Mouse (Mus musculus) ovary, postnatal 14 days (tissue): ENCODE data around the gene Dnah10.
A peak's percentile ranks its signal among the peaks of the same experiment; 100 is the strongest.
"Not testable (repeated sequence)": the region's sequence is repeated elsewhere in the genome, so short reads cannot be mapped to it uniquely, and the experiment has no call there.

Experiments used
- DNase-seq: peaks from one replicate; pipeline ENCODE4 v3.0.0; 2022; ENCODE audit warnings: low spot score

The Dnah10 gene

GRCm38 (mm10) chr5:124724997-124725396 is at the start of gene Dnah10:
Gene Dnah10, plus strand, starts transcription at chr5:124725085.
- peak; percentile 3 for DNase-seq

- DNase-seq, result no peak
These were observed 11.1 kb upstream of the Dnah10 start for GRCm38 (mm10) chr5:124713741-124714140.

- DNase-seq, result no peak
These were observed 9.8 kb upstream of the Dnah10 start for GRCm38 (mm10) chr5:124715135-124715534.

DNA sequence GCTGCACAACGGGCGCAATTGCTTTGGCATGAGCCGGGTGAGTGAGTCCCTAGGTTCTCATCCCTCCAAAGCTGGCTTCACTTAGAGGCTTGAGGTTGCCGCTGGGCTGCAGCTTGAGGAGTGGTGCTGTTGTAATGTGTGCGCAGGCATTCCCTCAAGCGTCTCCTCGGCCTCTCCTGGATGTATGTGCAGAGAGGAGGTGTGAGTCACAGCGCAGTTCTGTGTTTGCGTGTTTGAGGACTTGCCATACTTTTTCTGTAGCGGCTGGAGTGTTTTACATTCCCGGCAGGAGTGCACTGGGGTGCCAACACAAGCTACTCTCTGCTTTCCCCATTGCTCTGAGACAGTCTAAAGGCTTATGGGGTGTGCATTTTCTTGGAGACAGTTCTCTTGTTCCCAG is 6.9 kb upstream of the Dnah10 start:
- DNase-seq, result no peak

DNA sequence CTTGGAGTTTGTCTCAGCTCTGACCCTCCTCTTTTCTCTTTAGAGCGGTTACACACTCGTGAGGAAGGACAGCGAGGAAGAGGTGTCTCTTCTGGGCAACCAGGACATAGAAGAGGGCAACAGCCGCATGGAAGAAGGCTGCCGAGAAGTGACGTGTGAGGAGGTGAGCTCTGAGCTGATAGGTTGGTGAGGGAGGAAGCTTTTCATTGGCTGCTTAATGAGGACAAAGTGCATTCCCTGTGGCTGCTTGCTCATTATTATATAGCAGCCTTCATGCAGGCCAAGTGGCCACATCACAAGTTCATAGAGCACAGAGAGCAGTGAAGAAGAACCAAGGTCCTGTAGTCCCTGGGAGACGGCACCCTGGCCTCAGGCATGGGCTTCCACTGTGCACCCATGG is 6.5 kb upstream of the Dnah10 start:
- DNase-seq, result no peak

DNA sequence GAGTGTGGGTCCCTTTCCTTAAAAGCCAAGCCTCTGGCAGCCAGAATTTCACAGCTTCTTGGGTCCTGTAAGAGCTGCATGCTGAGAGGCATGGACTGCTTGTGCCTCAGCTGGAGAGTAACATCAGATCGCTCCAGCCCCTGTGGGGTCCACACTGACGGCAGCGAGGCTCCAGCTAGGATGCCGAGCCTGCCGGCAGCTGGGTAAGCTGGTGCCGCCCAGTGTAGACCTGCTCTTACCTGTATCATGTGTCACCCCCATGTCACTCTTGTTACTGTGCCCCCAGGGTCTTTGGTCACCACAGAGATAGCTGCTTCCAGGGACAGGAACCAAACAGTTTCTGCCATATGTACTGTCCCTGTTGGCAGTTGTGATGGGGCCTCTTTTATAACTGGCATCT is 1.8 kb upstream of the Dnah10 start:
- DNase-seq, result no peak

DNA sequence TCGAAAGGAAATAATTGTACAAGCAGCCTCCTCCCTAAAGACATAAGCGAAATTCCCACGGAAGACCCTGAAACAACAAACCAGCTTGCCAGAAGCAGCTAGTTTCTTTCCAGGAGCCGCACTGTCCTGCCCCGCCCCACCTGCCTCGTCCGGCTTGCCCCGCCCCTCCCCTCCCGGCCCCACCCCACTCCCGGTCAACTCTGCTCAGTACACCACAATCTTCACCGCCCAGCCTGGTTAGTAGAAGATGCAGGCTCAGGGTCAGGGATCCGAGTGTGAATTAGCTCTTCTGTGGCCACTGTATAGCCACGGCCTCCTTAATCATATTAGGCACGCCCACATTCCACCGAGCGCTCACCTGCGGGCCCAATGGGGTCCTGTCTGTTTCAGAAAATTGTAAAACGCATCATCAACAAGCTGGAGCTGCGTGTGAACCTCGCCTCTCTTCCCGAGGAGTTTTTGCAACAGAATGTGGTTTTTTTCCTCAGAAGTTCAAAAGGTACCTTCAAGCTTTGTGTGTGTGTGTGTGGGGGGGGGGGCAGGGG is 4.8 kb downstream of the Dnah10 start:
- DNase-seq, result no peak

GRCm38 (mm10) chr5:124733961-124734360 is 9.1 kb downstream of the Dnah10 start:
- no peak for DNase-seq

- no peak for DNase-seq
These were observed 17.2 kb downstream of the Dnah10 start for GRCm38 (mm10) chr5:124741898-124742599.

DNA sequence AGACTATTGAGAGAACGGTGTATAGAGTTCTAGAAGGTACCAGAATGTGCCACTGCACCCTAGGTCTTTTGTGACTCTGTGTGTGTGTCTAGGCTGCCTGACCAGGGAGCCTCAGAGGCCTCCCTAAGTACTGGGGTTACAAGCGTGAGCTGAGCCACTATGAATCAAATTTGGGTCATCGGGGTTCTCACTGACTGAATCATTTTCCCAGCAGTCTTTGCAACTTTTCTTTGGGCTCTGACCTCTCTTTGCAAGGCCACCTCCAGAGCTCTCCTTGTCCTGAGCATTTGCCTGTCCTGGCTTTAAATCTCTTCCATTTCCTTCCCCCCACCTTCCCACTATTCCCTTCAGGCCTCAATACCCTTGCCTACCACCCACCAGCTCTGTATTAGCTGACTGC is 19.0 kb downstream of the Dnah10 start:
- no peak for DNase-seq

DNA sequence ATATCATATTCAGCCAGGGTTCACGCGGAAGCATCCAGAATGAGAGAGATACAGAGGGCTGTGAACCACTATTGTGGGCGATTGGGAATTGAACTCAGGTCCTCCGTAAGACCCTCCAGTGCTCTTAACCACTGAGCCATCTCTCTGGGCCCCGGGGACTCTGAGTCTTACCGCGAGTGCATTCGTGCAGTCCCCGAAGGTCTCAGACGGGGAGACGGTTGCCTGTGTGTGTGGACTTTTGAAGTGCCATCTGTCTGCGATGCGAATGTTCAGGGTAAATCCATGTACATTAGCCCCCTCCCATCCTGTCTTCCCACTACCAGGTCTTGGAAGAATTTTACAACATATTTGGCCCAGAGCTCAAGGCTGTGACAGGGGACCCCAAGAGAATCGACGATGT is 21.3 kb downstream of the Dnah10 start:
- DNase-seq, result no peak

DNA sequence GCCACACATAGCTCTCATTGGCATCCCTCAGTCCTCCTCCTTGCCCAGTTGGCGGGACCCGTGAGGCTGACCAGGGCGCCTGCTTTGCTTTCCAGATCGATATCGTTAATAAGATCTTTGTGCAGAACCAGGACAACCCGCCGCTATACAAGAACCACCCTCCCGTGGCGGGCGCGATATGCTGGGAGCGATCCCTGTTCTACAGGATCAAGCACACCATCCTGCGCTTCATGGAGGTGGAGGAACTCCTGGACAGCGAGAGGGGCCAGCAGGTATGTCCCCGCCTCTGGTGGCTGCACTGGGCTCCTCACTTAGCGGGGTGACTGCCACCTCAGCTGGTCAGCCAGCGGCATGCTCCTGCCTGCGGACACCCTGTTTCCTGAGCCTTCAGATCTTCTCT is 23.4 kb downstream of the Dnah10 start:
- DNase-seq, result no peak

- no peak for DNase-seq
These were observed 26.8 kb downstream of the Dnah10 start for GRCm38 (mm10) chr5:124751656-124752055.

DNA sequence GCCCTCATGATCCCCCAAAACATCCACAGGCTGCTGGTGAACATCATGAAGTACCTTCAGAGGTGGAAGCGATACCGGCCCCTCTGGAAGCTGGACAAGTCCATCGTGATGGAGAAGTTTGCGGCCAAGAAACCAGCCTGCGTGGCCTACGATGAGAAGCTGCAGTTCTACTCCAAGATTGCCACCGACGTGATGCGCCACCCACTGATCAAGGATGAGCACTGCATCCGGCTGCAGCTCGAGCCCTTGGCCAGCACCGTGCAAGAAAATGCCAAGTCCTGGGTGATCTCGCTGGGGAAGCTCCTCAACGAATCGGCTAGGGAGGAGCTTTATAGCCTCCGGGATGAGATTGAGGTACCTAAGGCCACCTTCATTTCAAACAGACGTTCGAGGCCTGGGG is 36.1 kb downstream of the Dnah10 start:
- DNase-seq, result no peak

- no peak for DNase-seq
These were observed 36.9 kb downstream of the Dnah10 start for GRCm38 (mm10) chr5:124761787-124762186.

DNA sequence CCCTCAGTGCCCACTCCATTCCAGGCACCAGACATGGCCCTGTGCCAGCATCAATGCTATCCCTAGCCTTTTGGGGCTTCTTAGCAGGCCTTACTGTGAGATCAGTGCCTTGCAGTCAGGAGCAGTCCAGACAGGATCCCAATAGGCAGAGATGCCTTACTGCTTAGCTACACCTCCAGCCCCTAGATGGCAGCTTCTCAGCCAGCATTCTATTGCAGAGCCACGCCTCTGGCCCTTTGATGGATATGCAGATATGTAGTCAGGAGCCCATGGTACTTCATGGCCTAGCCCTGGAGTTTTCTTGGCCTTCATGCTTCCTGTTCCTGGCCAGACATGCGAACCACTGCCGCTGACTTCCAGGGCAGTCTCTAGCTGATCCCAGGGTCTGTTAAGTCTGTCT is 49.7 kb downstream of the Dnah10 start:
- no peak for DNase-seq

DNA sequence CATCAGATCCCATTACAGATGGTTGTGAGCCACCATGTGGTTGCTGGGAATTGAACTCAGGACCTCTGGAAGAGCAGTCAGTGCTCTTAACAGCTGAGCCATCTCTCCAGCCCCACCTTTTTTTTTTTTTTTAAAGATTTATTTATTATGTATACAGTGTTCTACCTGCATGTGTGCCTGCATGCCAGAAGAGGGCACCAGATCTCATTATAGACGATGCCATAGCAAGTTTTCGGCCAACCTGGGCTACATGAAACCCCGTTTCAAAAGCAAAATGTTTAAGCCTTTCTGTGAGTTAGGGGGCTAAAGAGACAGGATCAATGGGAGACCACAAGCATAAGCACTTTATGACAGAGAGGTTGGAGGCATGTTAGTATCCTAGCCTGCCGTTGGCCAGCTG is 51.4 kb downstream of the Dnah10 start:
- not testable (repeated sequence) for DNase-seq

DNA sequence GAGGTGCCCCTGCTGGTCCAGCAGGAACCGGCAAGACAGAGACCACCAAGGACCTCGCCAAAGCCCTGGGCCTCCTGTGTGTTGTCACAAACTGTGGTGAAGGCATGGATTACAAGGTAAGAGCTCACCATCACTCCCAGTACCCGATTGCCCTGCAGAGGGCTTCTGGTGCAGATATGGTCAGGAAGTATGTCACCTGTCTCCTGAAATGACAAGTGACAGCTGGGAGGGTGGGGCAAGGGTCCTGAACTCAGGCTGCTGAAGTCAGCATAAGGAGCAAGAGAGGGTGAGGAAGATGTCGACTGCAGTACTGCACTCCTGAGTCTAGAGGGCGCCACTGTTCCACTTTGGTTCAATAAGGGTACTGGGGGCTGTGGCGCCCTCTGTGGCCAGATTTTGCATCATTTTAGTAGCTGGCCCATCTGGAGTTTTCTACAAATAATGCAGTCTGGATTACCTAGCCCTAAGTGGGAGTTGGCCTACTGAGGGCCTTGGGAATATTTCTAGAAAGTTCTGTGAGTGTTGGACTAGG is 52.4 kb downstream of the Dnah10 start:
- peak; percentile 41 for DNase-seq

GRCm38 (mm10) chr5:124779926-124780325 is 55.0 kb downstream of the Dnah10 start:
- no peak for DNase-seq

GRCm38 (mm10) chr5:124781696-124782095 is 56.8 kb downstream of the Dnah10 start:
- DNase-seq, result no peak

DNA sequence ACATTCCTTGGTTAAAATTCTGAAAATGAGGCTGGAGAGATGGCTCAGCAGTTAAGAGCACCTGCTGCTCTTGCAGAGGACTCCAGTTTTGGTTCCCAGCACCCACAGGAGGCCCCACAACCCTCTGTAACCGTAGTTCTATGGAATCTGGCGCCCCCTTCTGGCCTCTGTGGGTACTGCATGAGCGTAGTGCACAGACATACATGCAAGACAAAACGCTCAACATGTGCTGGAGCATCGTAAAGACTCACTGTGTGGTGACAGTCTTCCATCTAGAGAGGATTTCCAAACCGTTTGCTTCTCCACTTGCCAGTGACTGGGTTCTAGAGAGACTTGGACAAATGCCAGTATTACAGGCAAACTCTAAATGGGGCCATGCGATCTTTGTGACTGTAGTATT is 60.8 kb downstream of the Dnah10 start:
- no peak for DNase-seq

DNA sequence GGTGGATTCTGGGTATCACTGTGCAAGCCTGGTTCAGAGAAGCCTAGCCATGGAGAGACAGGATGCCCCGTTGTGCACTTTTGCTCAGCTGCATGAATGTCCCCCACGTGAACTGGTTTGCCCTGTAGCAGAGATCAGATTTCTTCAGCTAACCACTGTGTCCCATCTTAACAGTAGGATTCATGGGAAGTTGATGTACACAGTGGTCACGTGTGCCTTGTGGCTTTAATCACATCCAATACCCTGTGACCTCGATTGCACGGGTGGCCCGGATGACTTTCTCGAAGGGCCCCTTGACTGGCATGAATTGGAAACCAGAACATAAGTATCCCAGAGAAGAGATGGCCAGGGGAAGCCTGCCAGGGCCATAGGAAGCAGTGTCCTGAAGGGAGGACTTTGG is 67.2 kb downstream of the Dnah10 start:
- no peak for DNase-seq

GRCm38 (mm10) chr5:124809708-124810366 is 85.0 kb downstream of the Dnah10 start:
- no peak for DNase-seq
